Mouse (Mus musculus): ENCODE results near the gene Sar1b. TPM values are rescaled to one million over a fixed set of nuclear protein-coding genes. Genes with fewer than 3 reads are reported as not detected.

Sar1b gene
- polyA plus RNA-seq, 1 experiment from 2014 or later = 113 TPM

GRCm38 (mm10) chr11:51812022-51812546 lies 48.6 kb downstream of the Sar1b start:
- WGBS = 91% methylated on average over 8 of the region's 8 CpGs
- Histone ChIP-seq H3K9ac (ENCODE audit: low read length) (no peak overlapping the region), H3K4me3 (ENCODE audit: low read depth, low read length) (no peak overlapping the region), H3K4me2 (ENCODE audit: low read depth, low read length, severe bottlenecking) (no peak overlapping the region), H3K36me3 (ENCODE audit: control insufficient read depth, insufficient read depth, low read length) (no peaks in the 10 kb centered on the region), H3K9me3 (ENCODE audit: control insufficient read depth, low read length) (no peaks in the 10 kb centered on the region; the same call in 1 of the 2 replicates), H3K4me1 (replicated peaks; ENCODE audit: control insufficient read depth, insufficient read depth, low read length) (no peaks in the 10 kb centered on the region), H3K27me3 (ENCODE audit: control insufficient read depth, insufficient read depth, low read length) (no peaks in the 10 kb centered on the region), H3K27ac (ENCODE audit: low read depth, low read length) (no peak overlapping the region)
- no peak for ATAC-seq (replicated peaks; ENCODE audit: low FRiP score)
- no peak for DNase-seq (ENCODE audit: low spot score)

DNA sequence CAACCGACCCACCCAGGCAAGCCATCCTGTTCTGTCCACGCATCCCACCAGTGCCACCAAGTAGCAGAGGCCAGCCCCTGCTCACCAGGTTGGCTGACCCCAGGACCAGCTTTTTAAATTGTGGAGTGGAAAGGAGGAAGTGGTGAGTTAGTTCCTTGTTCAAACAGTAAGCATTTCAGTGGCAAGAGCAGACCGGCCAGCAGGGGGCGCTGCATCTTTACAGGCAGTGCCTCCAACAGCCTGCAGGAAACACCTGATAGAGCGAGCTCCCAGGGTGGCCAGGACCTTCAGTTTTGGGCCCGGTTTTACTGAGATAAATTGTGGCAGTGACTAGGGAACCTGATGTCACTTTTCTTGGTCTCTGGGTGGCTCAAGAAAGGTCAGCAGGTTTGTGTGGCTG lies 54.3 kb downstream of the Sar1b start:
- peak; percentile 33; the same call in 1 of the 2 replicates for ATAC-seq (replicated peaks; ENCODE audit: low FRiP score)

DNA sequence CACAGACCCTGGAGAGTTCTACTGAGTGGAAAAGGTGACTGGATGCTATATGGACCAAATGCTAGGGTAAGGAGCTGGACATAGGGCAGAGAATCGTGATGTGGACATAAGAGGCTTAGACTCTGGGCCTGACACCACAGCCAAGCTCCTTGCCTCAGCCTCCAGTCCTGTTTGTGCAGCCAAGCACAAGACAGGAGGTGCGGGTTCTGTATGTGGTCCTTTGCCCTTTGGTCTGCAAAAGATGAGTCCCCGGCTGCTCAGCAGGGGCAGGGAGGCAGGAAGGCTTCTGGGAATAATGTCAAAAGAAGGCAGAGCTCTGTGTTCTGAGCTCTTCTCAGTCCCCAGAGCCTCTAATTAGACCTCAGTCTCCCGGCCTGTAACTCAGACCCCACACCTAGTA lies 55.4 kb downstream of the Sar1b start:
- H3K27me3 ChIP-seq (ENCODE audit: control insufficient read depth, insufficient read depth, low read length) = no peaks in the 10 kb centered on the region
- no peak overlapping the region for H3K9ac ChIP-seq (ENCODE audit: low read length)
- H3K36me3 ChIP-seq (ENCODE audit: control insufficient read depth, insufficient read depth, low read length) = no peaks in the 10 kb centered on the region
- H3K27ac ChIP-seq (ENCODE audit: low read depth, low read length) = no peak overlapping the region
- H3K4me2 ChIP-seq (ENCODE audit: low read depth, low read length, severe bottlenecking) = no peak overlapping the region
- no peaks in the 10 kb centered on the region for H3K9me3 ChIP-seq (ENCODE audit: control insufficient read depth, low read length)
- no peaks in the 10 kb centered on the region for H3K4me1 ChIP-seq (replicated peaks; ENCODE audit: control insufficient read depth, insufficient read depth, low read length)
- DNase-seq (ENCODE audit: low spot score) = no peak
- no peak overlapping the region for H3K4me3 ChIP-seq (ENCODE audit: low read depth, low read length)
- ATAC-seq (replicated peaks; ENCODE audit: low FRiP score) = no peak
- 90% methylated on average over 4 of the region's 4 CpGs for WGBS

More for the DNA sequence above, 54.3 kb downstream of the Sar1b start:
- Histone ChIP-seq H3K9me3 (ENCODE audit: control insufficient read depth, low read length) (no peaks in the 10 kb centered on the region), H3K27me3 (ENCODE audit: control insufficient read depth, insufficient read depth, low read length) (no peaks in the 10 kb centered on the region), H3K9ac (ENCODE audit: low read length) (no peak overlapping the region), H3K4me2 (ENCODE audit: low read depth, low read length, severe bottlenecking) (no peak overlapping the region), H3K27ac (ENCODE audit: low read depth, low read length) (no peak overlapping the region), H3K4me3 (ENCODE audit: low read depth, low read length) (no peak overlapping the region), H3K36me3 (ENCODE audit: control insufficient read depth, insufficient read depth, low read length) (no peaks in the 10 kb centered on the region), H3K4me1 (replicated peaks; ENCODE audit: control insufficient read depth, insufficient read depth, low read length) (no peaks in the 10 kb centered on the region)
- DNase-seq (ENCODE audit: low spot score) = peak; percentile 94
- WGBS = 37% methylated on average over 6 of the region's 6 CpGs

DNA sequence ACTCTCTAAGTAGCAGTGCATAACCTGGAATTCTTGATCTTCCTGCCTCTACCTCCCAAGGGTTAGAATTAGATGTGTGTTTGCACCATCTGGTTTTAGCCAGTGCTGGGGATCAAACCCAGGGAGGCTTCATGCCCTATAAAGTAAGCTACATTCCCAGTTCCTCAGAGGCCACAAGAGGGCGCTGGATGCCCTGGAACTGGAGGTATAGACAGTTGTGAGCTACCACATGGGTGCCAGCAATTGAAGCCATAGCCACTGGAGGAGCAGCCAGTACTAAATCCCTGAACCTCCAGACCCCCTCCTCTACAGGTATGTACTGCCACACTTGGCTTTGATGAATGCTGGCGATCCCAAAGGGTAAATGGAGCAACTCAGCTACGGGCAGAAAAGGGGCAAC lies 56.5 kb downstream of the Sar1b start:
- H3K9me3 ChIP-seq (ENCODE audit: control insufficient read depth, low read length) = no peaks in the 10 kb centered on the region
- H3K27ac ChIP-seq (ENCODE audit: low read depth, low read length) = no peak overlapping the region
- H3K9ac ChIP-seq (ENCODE audit: low read length) = no peak overlapping the region
- H3K36me3 ChIP-seq (ENCODE audit: control insufficient read depth, insufficient read depth, low read length) = no peaks in the 10 kb centered on the region
- H3K4me2 ChIP-seq (ENCODE audit: low read depth, low read length, severe bottlenecking) = no peak overlapping the region
- DNase-seq (ENCODE audit: low spot score) (no peak), ATAC-seq (replicated peaks; ENCODE audit: low FRiP score) (no peak)
- no peak overlapping the region for H3K4me3 ChIP-seq (ENCODE audit: low read depth, low read length)
- WGBS = 82% methylated on average over 3 of the region's 3 CpGs
- H3K27me3 ChIP-seq (ENCODE audit: control insufficient read depth, insufficient read depth, low read length) = no peaks in the 10 kb centered on the region
- no peaks in the 10 kb centered on the region for H3K4me1 ChIP-seq (replicated peaks; ENCODE audit: control insufficient read depth, insufficient read depth, low read length)

- no peaks in the 10 kb centered on the region for H3K4me1 ChIP-seq (replicated peaks; ENCODE audit: control insufficient read depth, insufficient read depth, low read length)
- H3K9ac ChIP-seq (ENCODE audit: low read length) = no peak overlapping the region
- WGBS = 45% methylated on average over 11 of the region's 11 CpGs
- no peaks in the 10 kb centered on the region for H3K36me3 ChIP-seq (ENCODE audit: control insufficient read depth, insufficient read depth, low read length)
- H3K4me2 ChIP-seq (ENCODE audit: low read depth, low read length, severe bottlenecking) = no peak overlapping the region
- no peak overlapping the region for H3K27ac ChIP-seq (ENCODE audit: low read depth, low read length)
- DNase-seq (ENCODE audit: low spot score) (peak; percentile 87), ATAC-seq (replicated peaks; ENCODE audit: low FRiP score) (no peak)
- H3K27me3 ChIP-seq (ENCODE audit: control insufficient read depth, insufficient read depth, low read length) = no peaks in the 10 kb centered on the region
- H3K9me3 ChIP-seq (ENCODE audit: control insufficient read depth, low read length) = no peaks in the 10 kb centered on the region
- no peak overlapping the region for H3K4me3 ChIP-seq (ENCODE audit: low read depth, low read length)
These were observed 57.4 kb downstream of the Sar1b start for GRCm38 (mm10) chr11:51820861-51821260.

- Histone ChIP-seq H3K27me3 (ENCODE audit: control insufficient read depth, insufficient read depth, low read length) (no peaks in the 10 kb centered on the region), H3K9me3 (ENCODE audit: control insufficient read depth, low read length) (no peaks in the 10 kb centered on the region), H3K4me3 (ENCODE audit: low read depth, low read length) (no peak overlapping the region), H3K4me1 (replicated peaks; ENCODE audit: control insufficient read depth, insufficient read depth, low read length) (no peaks in the 10 kb centered on the region), H3K9ac (ENCODE audit: low read length) (no peak overlapping the region), H3K4me2 (ENCODE audit: low read depth, low read length, severe bottlenecking) (no peak overlapping the region), H3K36me3 (ENCODE audit: control insufficient read depth, insufficient read depth, low read length) (no peaks in the 10 kb centered on the region), H3K27ac (ENCODE audit: low read depth, low read length) (no peak overlapping the region)
- ATAC-seq (replicated peaks; ENCODE audit: low FRiP score) (no peak), DNase-seq (ENCODE audit: low spot score) (no peak)
- WGBS = 53% methylated on average over 4 of the region's 4 CpGs
These were observed 59.2 kb downstream of the Sar1b start for GRCm38 (mm10) chr11:51822736-51823135.

GRCm38 (mm10) chr11:51823271-51823670 lies 59.8 kb downstream of the Sar1b start:
- Histone ChIP-seq H3K27ac (ENCODE audit: low read depth, low read length) (no peak overlapping the region), H3K4me3 (ENCODE audit: low read depth, low read length) (no peak overlapping the region), H3K9me3 (ENCODE audit: control insufficient read depth, low read length) (no peaks in the 10 kb centered on the region), H3K4me2 (ENCODE audit: low read depth, low read length, severe bottlenecking) (no peak overlapping the region), H3K27me3 (ENCODE audit: control insufficient read depth, insufficient read depth, low read length) (no peaks in the 10 kb centered on the region), H3K4me1 (replicated peaks; ENCODE audit: control insufficient read depth, insufficient read depth, low read length) (no peaks in the 10 kb centered on the region), H3K9ac (ENCODE audit: low read length) (no peak overlapping the region), H3K36me3 (ENCODE audit: control insufficient read depth, insufficient read depth, low read length) (no peaks in the 10 kb centered on the region)
- ATAC-seq (replicated peaks; ENCODE audit: low FRiP score) (no peak), DNase-seq (ENCODE audit: low spot score) (no peak)
- WGBS = 80% methylated on average over 11 of the region's 11 CpGs

DNA sequence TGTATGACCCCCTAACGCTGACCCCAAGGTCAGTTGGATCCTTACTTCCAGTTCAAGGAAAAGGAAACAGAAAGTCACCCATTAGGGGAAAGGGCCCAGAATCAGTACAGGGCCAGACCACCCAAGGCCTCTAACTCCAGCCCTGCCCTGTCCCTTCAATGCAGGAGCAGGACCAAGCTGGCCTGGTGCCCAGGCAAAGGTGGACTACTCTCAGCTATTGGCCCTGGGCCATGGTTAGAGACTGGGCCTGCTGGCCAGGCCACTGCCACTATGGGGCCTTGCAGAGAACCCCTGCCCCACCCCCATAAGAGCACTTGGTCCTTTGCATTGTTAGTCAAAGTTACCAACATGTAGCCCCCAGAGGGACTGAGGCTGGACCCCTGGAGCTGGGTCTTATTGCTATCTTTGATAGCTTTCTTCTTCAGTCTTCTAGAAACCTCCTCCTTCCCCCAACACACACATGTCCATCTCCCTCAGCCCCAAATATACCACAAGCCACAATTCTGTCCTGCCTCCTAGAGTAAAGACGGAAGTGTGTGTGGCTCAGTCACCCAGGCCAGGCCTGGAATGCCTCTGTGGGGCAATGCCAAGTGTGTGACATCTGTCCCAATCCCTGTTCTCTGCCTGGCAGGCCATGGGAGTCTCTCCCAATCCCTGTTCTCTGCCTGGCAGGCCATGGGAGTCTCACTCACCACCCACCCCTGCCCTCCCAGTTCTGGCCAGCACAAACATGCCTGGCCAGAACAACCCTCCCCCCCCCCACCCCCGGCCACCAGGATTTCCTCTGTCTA lies 60.7 kb downstream of the Sar1b start:
- no peaks in the 10 kb centered on the region for H3K4me1 ChIP-seq (replicated peaks; ENCODE audit: control insufficient read depth, insufficient read depth, low read length)
- no peaks in the 10 kb centered on the region for H3K27me3 ChIP-seq (ENCODE audit: control insufficient read depth, insufficient read depth, low read length)
- ATAC-seq (replicated peaks; ENCODE audit: low FRiP score) (no peak), DNase-seq (ENCODE audit: low spot score) (no peak)
- no peak overlapping the region for H3K27ac ChIP-seq (ENCODE audit: low read depth, low read length)
- no peak overlapping the region for H3K4me3 ChIP-seq (ENCODE audit: low read depth, low read length)
- H3K9ac ChIP-seq (ENCODE audit: low read length) = no peak overlapping the region
- 88% methylated on average over 3 of the region's 3 CpGs for WGBS
- no peaks in the 10 kb centered on the region for H3K36me3 ChIP-seq (ENCODE audit: control insufficient read depth, insufficient read depth, low read length)
- no peak overlapping the region for H3K4me2 ChIP-seq (ENCODE audit: low read depth, low read length, severe bottlenecking)
- no peaks in the 10 kb centered on the region for H3K9me3 ChIP-seq (ENCODE audit: control insufficient read depth, low read length)
